Mouse (Mus musculus) lung, adult 2 months (tissue): ENCODE data around the gene Olfr283.

Experiments
- CTCF ChIP-seq: fragments of 200-500 bp; IDR thresholded peaks from 2 replicates; pipeline ENCODE4 v1.5.1; 2011; ENCODE audit warnings: mild to moderate bottlenecking, low read length, control low read depth; ENCODE audit not compliant: insufficient read depth
- POLR2A ChIP-seq: fragments of 200-500 bp; IDR thresholded peaks from 2 replicates; pipeline ENCODE4 v1.6.1; 2011; ENCODE audit warnings: low read depth, mild to moderate bottlenecking, control low read depth, low read length, borderline replicate concordance; ENCODE audit errors: extremely low read depth

DNA sequence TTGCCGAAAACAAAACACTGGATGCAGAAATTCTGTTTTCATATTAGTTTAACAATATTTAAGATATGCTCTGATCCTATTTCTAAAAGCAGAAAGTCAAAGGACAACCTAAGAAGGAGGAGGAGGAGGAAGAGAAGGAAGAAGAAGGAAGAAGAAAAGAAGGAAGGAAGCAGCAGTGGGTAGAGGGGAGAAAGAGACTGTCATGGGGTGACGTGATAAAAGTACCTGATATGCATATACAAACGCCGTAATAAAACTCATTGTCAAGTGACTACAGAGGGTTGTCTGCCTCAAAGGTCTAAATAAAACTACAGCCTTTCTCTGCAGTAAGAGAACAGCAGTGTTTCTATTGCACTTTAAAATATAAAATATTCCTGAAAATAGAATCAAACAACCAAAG, 35.2 kb upstream of the Olfr283 start:
- TF ChIP-seq CTCF (no peak), POLR2A (no peak)
